Mouse (Mus musculus) cortical plate, adult 2 months (tissue): ENCODE measurements around the gene Prss38. TPM values are rescaled to one million over a fixed set of nuclear protein-coding genes. Genes with fewer than 3 reads are reported as not detected.

Experiments
- H3K27ac ChIP-seq: fragments of 200-500 bp; 2 replicates; pipeline ENCODE4 v1.5.1; 2012; ENCODE audit warnings: low read length, control low read depth, inconsistent platforms; ENCODE audit not compliant: insufficient read depth
- H3K4me1 ChIP-seq: fragments of 200-500 bp; 2 replicates; pipeline ENCODE4 v1.6.1; 2011; ENCODE audit warnings: low read length; ENCODE audit not compliant: control insufficient read depth, insufficient read depth
- H3K4me3 ChIP-seq: fragments of 200-500 bp; 2 replicates; pipeline ENCODE4 v1.5.1; 2011; ENCODE audit warnings: mild to moderate bottlenecking, low read length, control low read depth; ENCODE audit not compliant: insufficient read depth
- CTCF ChIP-seq: fragments of 200-500 bp; IDR thresholded peaks from 2 replicates; pipeline ENCODE4 v1.5.1; 2011; ENCODE audit warnings: mild to moderate bottlenecking, control low read depth, low read length; ENCODE audit not compliant: insufficient read depth; ENCODE audit errors: extremely low read depth
- POLR2A ChIP-seq: fragments of 200-500 bp; IDR thresholded peaks from 2 replicates; pipeline ENCODE4 v1.6.1; 2011; ENCODE audit warnings: mild to moderate bottlenecking, low read length, control low read depth; ENCODE audit not compliant: insufficient read depth; ENCODE audit errors: extremely low read depth
- polyA plus RNA-seq: library from polyadenylated mRNA; depleted of rRNA; stranded (reverse); fragments of >200 nt; gene quantifications from 2 replicates; pipeline ENCODE4 v1.2.3, GENCODE M21; 2012; rRNA removed

The Prss38 gene
- 0.23 and 0.31 TPM in 2 replicates for polyA plus RNA-seq

- no peaks in the 10 kb centered on the region for H3K4me1 ChIP-seq
- no peak within 1 kb of the TSS for H3K4me3 ChIP-seq
- no peak within 1 kb of the TSS for H3K27ac ChIP-seq
- TF ChIP-seq POLR2A (no peak), CTCF (no peak)
Observed at GRCm38 (mm10) chr11:59375475-59375874, at the start of gene Prss38. Gene Prss38 (minus strand): TSS chr11:59375657.

DNA sequence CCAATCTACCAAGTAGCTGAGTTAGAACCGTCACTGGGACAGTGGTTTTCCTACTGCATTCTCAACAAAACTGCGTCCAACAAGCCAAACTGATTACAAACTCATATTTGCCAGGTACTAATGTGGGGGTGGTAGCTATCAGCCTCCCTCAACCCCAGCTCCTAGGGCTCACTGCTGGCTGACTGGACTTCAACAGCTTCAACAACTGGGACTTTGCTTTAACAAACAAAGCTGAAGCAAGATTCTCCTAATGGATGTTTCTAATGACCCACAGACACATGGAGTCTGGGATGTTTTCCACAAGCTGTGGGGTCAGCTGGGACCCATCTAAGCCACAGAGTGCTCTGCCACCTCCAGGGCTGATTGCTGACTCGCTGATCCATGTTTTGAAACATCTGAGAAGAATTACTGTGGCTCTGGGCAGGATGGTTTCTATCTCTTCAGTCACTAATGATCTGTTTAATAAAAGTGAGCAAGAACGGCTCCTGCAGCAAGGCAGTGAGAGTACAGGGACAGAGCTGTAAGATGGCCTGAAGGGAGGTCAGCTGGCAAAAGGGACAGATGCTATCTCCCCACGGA, 47.6 kb upstream of the Prss38 start:
- TF ChIP-seq CTCF (no peak), POLR2A (no peak)
- Histone ChIP-seq H3K4me1 (no peaks in the 10 kb centered on the region; the same call in 1 of the 2 replicates), H3K27ac (no peak overlapping the region), H3K4me3 (no peak overlapping the region)

GRCm38 (mm10) chr11:59421967-59422366, 46.5 kb upstream of the Prss38 start:
- Histone ChIP-seq H3K4me3 (no peak overlapping the region), H3K27ac (no peak overlapping the region), H3K4me1 (no peaks in the 10 kb centered on the region; the same call in 1 of the 2 replicates)

DNA sequence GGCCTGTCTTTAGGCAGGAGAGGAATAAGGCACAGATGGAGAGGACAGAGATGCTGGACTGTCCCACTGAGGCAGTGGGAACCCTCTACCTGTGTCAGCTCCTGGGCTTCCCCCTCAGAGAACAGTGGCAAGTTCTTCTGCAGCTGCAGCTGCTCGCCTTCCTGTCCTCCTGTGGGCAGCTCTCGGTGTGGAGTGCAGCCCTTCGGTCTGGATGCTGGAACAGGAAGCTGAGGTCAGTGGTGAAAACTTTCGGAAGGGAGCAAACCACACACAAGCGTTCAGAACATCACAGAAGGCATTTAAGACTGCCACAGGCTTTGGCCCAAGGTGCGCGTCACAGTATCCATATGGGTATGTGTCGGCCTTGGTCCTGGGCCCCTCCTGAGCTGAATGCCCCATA, 46.0 kb upstream of the Prss38 start:
- no peak for TF ChIP-seq POLR2A
- TF ChIP-seq CTCF, result no peak
- no peak overlapping the region for H3K4me3 ChIP-seq
- H3K4me1 ChIP-seq, result no peaks in the 10 kb centered on the region; the same call in 1 of the 2 replicates
- no peak overlapping the region for H3K27ac ChIP-seq

More at GRCm38 (mm10) chr11:59421967-59422366, 46.5 kb upstream of the Prss38 start:
- TF ChIP-seq CTCF (no peak), POLR2A (no peak)

DNA sequence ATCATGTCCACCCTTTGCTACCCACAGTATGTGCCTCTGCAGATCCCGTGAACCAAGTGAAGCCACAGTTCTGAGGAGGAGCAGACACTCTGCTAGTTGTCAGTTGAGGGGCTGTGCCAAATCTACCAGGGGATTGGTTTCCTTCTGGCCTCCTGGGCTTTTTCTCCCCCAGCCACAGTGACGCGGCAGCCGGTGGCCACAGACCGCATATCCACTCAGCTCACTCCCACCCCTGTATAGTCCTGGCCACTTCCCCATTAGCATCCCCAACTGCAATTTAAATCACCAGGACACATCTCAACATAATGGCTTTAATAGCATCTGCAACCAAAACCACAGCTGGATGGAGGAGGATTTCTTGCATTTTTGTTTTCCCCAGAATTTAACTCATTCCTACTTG, 43.3 kb upstream of the Prss38 start:
- no peak overlapping the region for H3K27ac ChIP-seq
- no peak overlapping the region for H3K4me3 ChIP-seq
- no peak for TF ChIP-seq CTCF
- TF ChIP-seq POLR2A, result no peak
- peaks cover 4% of the 10 kb centered on the region for H3K4me1 ChIP-seq

DNA sequence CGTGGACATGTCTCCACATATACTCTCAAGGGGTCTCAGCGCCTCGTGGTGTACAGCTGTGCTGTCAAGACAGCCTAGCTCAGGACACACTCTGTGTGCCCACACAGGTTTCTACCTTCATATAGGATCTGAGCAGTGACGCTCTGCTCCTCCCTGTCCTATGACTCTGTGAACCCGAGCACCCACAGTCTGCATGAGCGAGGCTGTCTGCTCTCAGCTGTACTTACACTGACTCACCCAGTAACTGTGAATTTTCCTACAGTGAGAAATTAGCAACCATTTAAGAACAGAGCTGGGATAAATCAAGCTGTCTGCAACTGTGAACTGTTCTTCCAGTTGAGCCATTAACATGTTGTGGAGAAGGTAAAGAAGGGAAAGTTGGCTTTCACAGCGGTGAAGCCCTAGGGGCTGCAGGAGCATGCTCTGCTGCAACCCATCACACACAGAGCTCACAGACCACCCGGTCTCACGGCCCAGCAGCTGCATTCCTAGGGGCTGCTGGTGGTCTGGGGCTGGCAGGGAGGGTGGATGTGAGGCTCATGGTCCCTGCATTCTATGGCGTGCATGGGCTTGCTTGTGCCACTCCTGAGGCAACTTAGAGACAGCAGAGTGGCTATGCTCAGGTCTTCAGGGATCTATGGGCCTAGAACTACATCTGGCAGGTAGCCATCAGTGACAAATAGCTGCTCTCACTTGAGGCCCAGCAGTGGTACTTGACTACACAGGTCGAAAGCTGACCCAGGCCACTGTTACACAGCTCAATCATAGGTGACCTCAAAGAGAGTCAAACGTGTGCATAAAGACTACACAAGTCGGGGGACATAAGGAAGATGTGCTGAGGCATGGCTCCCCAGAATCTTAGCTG, 37.8 kb upstream of the Prss38 start:
- TF ChIP-seq CTCF (no peak), POLR2A (no peak)
- H3K4me1 ChIP-seq, result peaks cover 15% of the 10 kb centered on the region
- H3K27ac ChIP-seq, result 0 out of 2 replicates have a peak overlapping the region, but pooled peaks have one; percentile 33
- no peak overlapping the region for H3K4me3 ChIP-seq

- H3K27ac ChIP-seq, result no peak overlapping the region
- H3K4me1 ChIP-seq, result peaks cover 15% of the 10 kb centered on the region
- H3K4me3 ChIP-seq, result no peak overlapping the region
- no peak for TF ChIP-seq POLR2A
- TF ChIP-seq CTCF, result no peak
Observed at GRCm38 (mm10) chr11:59412058-59412457, 36.6 kb upstream of the Prss38 start.

- no peak overlapping the region for H3K27ac ChIP-seq
- TF ChIP-seq CTCF, result no peak
- TF ChIP-seq POLR2A, result no peak
- H3K4me3 ChIP-seq, result no peak overlapping the region
- peaks cover 15% of the 10 kb centered on the region for H3K4me1 ChIP-seq
Observed at GRCm38 (mm10) chr11:59410851-59411250, 35.4 kb upstream of the Prss38 start.

- H3K27ac ChIP-seq, result no peak overlapping the region
- H3K4me1 ChIP-seq, result peaks cover 2% of the 10 kb centered on the region; the same call in 1 of the 2 replicates
- TF ChIP-seq CTCF (no peak), POLR2A (no peak)
- H3K4me3 ChIP-seq, result no peak overlapping the region
Observed at GRCm38 (mm10) chr11:59405761-59406160, 30.3 kb upstream of the Prss38 start.
